Mouse (Mus musculus) spleen, adult 2 months (tissue): ENCODE measurements around the gene Tldc2. TPM values are rescaled to one million over a fixed set of nuclear protein-coding genes. Genes with fewer than 3 reads are reported as not detected.

Experiments
- DNase-seq, 2 experiments: peaks; one replicate each; pipeline versions ENCODE4 v3.0.0 to v3.0.0-alpha.2; 2012 to 2021; ENCODE audit warnings: low spot score in 2 of 2, low read depth in 1 of 2
- H3K27ac ChIP-seq: fragments of 200-500 bp; 2 replicates; pipeline ENCODE4 v1.5.1; 2012; ENCODE audit warnings: low read length, inconsistent platforms; ENCODE audit not compliant: insufficient read depth
- H3K27me3 ChIP-seq: fragments of 200-500 bp; 2 replicates; pipeline ENCODE4 v1.6.1; 2012; ENCODE audit warnings: mild to moderate bottlenecking, moderate library complexity, low read length, inconsistent platforms; ENCODE audit not compliant: control insufficient read depth, insufficient read depth
- H3K36me3 ChIP-seq: fragments of 200-500 bp; 2 replicates; pipeline ENCODE4 v1.6.1; 2012; ENCODE audit warnings: mild to moderate bottlenecking, low read length, inconsistent platforms; ENCODE audit not compliant: control insufficient read depth, insufficient read depth
- H3K4me1 ChIP-seq: fragments of 200-500 bp; 2 replicates; pipeline ENCODE4 v1.6.1; 2011; ENCODE audit warnings: inconsistent platforms; ENCODE audit not compliant: control insufficient read depth, insufficient read depth, insufficient read length
- H3K4me3 ChIP-seq: fragments of 200-500 bp; 2 replicates; pipeline ENCODE4 v1.5.1; 2011; ENCODE audit warnings: mild to moderate bottlenecking, inconsistent platforms; ENCODE audit not compliant: insufficient read depth, insufficient read length; ENCODE audit errors: extremely low read depth
- CTCF ChIP-seq: fragments of 200-500 bp; IDR thresholded peaks from 2 replicates; pipeline ENCODE4 v1.5.1; 2011; ENCODE audit warnings: mild to moderate bottlenecking, inconsistent platforms; ENCODE audit not compliant: insufficient read depth, insufficient read length, insufficient replicate concordance; ENCODE audit errors: extremely low read depth
- POLR2A ChIP-seq: fragments of 200-500 bp; IDR thresholded peaks from 2 replicates; pipeline ENCODE4 v1.6.1; 2011; ENCODE audit warnings: low read depth, low read length, inconsistent platforms
- WGBS: fragments of 180-500 bp; shearing (Covaris S2); methylation state at CpG from one replicate; pipeline ENCODE4 v1.1.7; 2018; 5-methylcytosine and 5-hydroxymethylcytosine counted together
- polyA plus RNA-seq: library from polyadenylated mRNA; depleted of rRNA; stranded (reverse); fragments of >200 nt; gene quantifications from 2 replicates; pipeline ENCODE4 v1.2.3, GENCODE M21; 2012

Gene Tldc2
- polyA plus RNA-seq, 1 experiment: not detected

GRCm38 (mm10) chr2:157066731-157067430 lies 20.0 kb upstream of the Tldc2 start:
- no peaks in the 10 kb centered on the region for H3K36me3 ChIP-seq
- no peak for DNase-seq
- TF ChIP-seq POLR2A (no peak), CTCF (no peak)
- H3K27me3 ChIP-seq: no peaks in the 10 kb centered on the region
- no peak overlapping the region for H3K4me3 ChIP-seq
- no peak overlapping the region for H3K27ac ChIP-seq
- peaks cover 33% of the 10 kb centered on the region; the same call in 1 of the 2 replicates for H3K4me1 ChIP-seq
- WGBS: 92% methylated on average over 7 of the region's 7 CpGs

GRCm38 (mm10) chr2:157068701-157069354 lies 18.0 kb upstream of the Tldc2 start:
- Histone ChIP-seq H3K4me1 (peaks cover 23% of the 10 kb centered on the region; the same call in 1 of the 2 replicates), H3K4me3 (no peak overlapping the region), H3K36me3 (no peaks in the 10 kb centered on the region), H3K27ac (no peak overlapping the region), H3K27me3 (no peaks in the 10 kb centered on the region)
- TF ChIP-seq POLR2A (no peak), CTCF (no peak)
- WGBS: 82% methylated on average over 14 of the region's 14 CpGs
- no peak for DNase-seq

- Histone ChIP-seq H3K36me3 (no peaks in the 10 kb centered on the region), H3K4me3 (no peak overlapping the region), H3K4me1 (peaks cover 18% of the 10 kb centered on the region; the same call in 1 of the 2 replicates), H3K27ac (no peak overlapping the region), H3K27me3 (no peaks in the 10 kb centered on the region)
- 45% methylated on average over 3 of the region's 3 CpGs for WGBS
- TF ChIP-seq POLR2A: no peak
- TF ChIP-seq CTCF: no peak
- DNase-seq: no peak
Measured at GRCm38 (mm10) chr2:157069355-157069735, 17.5 kb upstream of the Tldc2 start.

- Histone ChIP-seq H3K27me3 (no peaks in the 10 kb centered on the region), H3K4me3 (no peak overlapping the region), H3K36me3 (no peaks in the 10 kb centered on the region), H3K4me1 (peaks cover 18% of the 10 kb centered on the region; the same call in 1 of the 2 replicates), H3K27ac (no peak overlapping the region)
- whole genome bisulfite sequencing: 29% methylated on average over 3 of the region's 3 CpGs
- no peak for DNase-seq
- TF ChIP-seq POLR2A: no peak
- TF ChIP-seq CTCF: no peak
Measured at GRCm38 (mm10) chr2:157069755-157070315, 17.0 kb upstream of the Tldc2 start.

- no peaks in the 10 kb centered on the region for H3K27me3 ChIP-seq
- H3K27ac ChIP-seq: no peak overlapping the region
- no peak overlapping the region for H3K4me3 ChIP-seq
- TF ChIP-seq POLR2A (no peak), CTCF (no peak)
- no peaks in the 10 kb centered on the region for H3K36me3 ChIP-seq
- 21% methylated on average over 9 of the region's 9 CpGs for WGBS
- H3K4me1 ChIP-seq: peaks cover 18% of the 10 kb centered on the region; the same call in 1 of the 2 replicates
- DNase-seq: no peak
Measured at GRCm38 (mm10) chr2:157070365-157070764, 16.5 kb upstream of the Tldc2 start.

GRCm38 (mm10) chr2:157071556-157071955 lies 15.3 kb upstream of the Tldc2 start:
- H3K27me3 ChIP-seq: no peaks in the 10 kb centered on the region
- no peak overlapping the region for H3K4me3 ChIP-seq
- peaks cover 18% of the 10 kb centered on the region; the same call in 1 of the 2 replicates for H3K4me1 ChIP-seq
- H3K27ac ChIP-seq: no peak overlapping the region
- TF ChIP-seq POLR2A (no peak), CTCF (no peak)
- no peaks in the 10 kb centered on the region for H3K36me3 ChIP-seq
- 14% methylated on average over 2 of the region's 2 CpGs for WGBS
- no peak for DNase-seq
